Mouse (Mus musculus): ENCODE measurements at regions not wholly inside any gene's neighbourhood (a gene's known extent, or its start where the extent isn't known, plus 50 kb on each side); places are given as distances from the start of the nearest gene placed in this dataset.
"Not testable (repeated sequence)": the region's sequence is repeated elsewhere in the genome, so short reads cannot be mapped to it uniquely, and the experiment has no call there.

DNA sequence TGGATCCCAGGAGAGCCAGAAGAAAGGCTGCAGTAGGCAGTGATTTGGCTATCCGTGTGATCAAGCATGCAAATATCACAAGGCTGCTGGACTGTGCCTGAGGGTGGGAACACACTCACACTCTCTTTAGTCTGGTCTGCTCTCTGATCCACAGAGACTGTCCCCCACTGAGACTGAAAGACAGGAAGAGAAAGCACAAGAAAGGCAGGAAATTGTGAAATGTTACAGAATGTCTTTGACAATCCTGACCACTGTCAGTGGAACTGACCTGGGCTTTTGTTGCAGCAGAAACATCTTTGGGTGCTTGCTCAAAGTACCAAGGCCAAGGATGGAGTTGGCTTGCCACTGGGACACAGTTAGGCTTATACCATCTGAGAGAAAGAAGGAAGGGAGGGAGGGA, 52.3 kb upstream of the Gpd2 start:
- DNase-seq, result no peak

DNA sequence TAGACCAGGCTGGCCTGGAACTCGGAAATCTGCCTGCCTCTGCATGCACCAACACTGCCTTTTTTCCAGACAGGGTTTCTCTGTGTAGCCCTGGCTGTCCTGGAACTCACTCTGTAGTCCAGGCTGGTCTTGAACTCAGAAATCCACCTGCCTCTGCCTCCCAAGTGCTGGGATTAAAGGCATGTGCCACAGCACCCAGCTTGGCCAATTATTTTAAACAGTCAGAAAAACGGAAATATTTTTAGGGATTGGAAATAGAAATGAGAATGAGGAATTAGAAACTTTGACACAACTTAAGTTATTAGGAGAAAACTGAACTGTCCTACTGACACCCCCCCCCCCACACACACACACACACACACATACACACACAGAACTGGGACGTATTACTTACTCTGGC, 54.3 kb upstream of the Gpd2 start:
- DNase-seq, result not testable (repeated sequence)

DNA sequence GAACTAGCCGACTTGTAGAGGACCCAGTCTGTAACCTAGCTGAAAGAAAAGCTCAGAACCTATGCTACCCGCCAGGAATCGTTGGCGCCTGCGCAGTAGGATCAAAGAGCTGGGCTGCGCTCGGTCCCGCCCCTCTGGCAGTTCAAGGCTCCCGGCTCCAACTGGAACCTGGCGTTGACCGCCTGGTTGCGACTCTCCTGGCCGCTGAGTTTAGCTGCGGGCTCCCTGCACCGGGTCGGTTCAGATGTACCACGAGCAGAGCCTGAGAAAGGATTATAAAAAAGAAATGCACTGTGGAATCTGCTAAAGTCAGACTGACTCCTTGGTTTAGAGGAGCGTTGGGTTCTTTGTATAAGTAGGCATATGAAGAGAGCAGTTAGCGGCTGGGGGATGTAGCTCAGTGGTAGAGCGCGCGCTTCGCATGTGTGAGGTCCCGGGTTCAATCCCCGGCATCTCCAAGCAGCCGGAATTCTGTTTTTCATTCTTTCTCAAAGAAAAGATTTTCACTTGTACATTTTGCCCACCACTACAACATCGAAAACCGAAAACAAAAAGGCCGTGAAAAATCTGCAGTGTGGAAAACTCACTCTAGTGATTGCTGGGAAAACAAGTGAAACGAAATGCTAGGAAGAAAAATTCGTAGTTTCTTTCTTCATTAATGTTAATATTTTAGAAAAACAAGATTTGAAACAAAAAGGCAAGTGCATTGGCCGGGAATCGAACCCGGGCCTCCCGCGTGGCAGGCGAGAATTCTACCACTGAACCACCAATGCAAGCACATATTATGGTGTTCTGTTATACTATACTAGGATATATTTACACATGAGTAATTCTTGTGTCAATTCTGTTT, 55.5 kb upstream of the Gpd2 start:
- DNase-seq, result peak; percentile 94

DNA sequence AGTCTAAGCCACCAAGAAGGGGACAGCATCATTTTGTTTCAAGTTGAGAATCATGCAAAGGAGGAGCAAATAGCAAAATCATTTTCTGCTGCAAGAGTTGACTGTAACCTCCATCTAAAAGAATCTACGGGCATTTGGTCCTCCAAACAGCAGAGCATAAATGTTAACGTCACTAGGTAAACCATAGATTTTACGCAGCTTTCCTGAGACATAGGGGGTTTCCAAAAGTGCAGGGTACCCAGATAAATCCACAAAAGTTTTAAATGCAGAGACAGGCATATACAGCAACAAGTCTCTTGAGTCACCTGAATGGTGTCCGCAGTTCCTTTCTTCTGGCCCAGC, 56.1 kb upstream of the Gpd2 start:
- no peak for DNase-seq

DNA sequence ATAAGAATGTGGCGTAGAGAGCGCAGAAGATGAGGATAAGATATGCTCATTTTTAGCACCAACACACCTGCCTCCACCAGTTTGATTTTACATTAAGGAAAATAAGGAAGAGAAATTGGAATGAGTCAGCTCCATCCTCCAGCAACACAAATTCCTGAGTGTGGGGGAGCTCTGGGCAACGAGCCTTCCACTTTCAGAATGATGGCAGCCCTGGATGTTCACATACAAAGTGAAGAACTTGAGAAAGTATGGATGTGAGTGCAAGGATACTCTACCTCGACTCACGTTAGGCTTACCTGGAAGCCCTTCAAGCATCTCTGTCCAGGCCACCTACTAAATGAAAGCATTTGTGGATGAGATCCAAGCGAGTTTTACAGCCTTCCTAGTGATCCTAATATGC, 54.3 kb upstream of the Nr4a2 start:
- no peak for DNase-seq

DNA sequence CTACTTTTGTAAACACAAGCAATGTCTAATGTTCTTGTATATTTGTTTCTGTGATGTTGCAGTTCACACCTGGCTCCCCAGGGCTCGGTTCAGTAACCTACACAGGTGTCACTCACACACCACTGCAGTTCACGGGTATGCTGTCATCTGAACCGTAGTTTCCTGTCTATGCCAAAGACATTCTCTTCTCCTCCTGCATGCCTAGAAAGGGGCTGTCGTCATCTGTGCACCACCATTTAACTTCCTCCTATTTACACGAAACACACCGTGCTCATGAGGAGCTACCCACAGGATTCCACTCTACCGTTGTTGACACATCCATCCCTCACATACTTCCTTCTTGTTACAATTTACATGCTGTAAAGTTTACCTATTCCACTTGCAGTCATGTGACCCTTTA, 52.7 kb upstream of the Nr4a2 start:
- no peak for DNase-seq

DNA sequence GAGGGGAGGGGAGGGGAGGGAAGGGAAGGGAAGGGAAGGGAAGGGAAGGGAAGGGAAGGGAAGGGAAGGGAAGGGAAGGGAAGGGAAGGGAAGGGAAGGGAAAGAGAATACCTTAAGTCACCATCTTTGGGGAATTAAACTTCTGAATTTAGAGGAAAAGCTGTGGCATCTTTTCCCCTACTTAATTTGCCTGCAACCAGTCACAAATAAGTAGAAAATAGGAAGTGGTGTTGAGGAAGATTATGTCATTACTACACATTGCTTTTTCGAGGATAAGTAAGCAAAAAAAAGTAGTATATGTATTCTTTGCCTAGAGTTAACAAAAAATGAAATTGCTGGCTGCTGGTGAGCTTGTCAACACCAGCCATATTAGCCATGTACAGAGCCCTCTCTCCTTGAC, 51.4 kb upstream of the Nr4a2 start:
- no peak for DNase-seq

Data from right cerebral cortex, postnatal 14 days (tissue).